Mouse (Mus musculus): ENCODE data around the gene Car5a. TPM values are rescaled to one million over a fixed set of nuclear protein-coding genes. Genes with fewer than 3 reads are reported as not detected.

The Car5a gene
- polyA plus RNA-seq, 1 experiment from 2014 or later = 0.18 TPM

DNA sequence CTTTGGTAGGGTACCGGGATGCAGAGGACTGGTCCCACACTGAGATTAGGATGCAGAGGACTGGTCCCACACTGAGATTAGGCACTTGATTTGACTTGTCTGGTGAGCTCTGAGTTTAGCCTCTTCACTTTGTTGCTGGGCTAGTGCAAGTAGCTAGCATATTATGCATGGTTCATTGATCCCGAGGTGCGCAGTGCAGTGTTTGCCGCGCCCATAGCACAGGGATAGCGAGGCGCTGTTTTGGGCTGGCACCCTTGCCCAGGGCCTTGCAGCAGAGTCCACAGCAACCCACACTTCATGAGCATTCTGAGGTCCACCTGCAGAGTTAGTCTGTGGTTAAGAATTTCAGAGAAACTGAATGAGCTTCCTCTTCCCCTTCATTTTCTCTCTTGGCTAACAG lies 8.1 kb upstream of the Car5a start:
- H3K4me1 ChIP-seq = peaks cover 42% of the 10 kb centered on the region
- no peak for ATAC-seq (ENCODE audit: low FRiP score)
- peaks cover 17% of the 10 kb centered on the region for H3K36me3 ChIP-seq
- 85% methylated on average over 7 of the region's 7 CpGs for WGBS
- H3K27ac ChIP-seq = no peak overlapping the region
- no peaks in the 10 kb centered on the region for H3K27me3 ChIP-seq
- peak overlapping the region; percentile 13; the same call in 1 of the 2 replicates for H3K4me2 ChIP-seq (replicated peaks)
- H3K9ac ChIP-seq = no peak overlapping the region; the same call in 1 of the 2 replicates
- no peak overlapping the region for H3K4me3 ChIP-seq
- H3K9me3 ChIP-seq (replicated peaks) = no peaks in the 10 kb centered on the region

DNA sequence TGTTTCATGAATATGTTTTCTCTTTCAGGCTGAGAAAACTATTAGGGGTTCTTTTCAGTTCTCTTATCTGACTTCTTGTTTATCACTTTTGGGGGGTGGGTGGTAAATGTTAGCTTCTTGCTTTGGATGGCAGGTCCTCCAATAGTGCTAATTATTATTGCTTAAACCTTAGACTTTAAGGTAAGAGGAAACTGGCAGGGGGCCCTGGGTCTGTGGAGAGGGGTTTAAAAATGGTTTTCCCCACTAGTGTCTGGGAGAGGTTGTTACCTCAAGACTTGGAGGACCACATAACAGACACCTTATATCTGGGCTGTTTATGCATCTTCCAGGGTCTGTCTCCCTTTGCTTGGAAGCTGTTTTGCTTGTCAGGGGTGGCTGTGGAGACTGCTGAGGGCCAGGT lies 7.4 kb upstream of the Car5a start:
- no peaks in the 10 kb centered on the region for H3K27me3 ChIP-seq
- no peaks in the 10 kb centered on the region for H3K9me3 ChIP-seq (replicated peaks)
- H3K4me3 ChIP-seq = peak overlapping the region; percentile 11
- no peak overlapping the region for H3K27ac ChIP-seq
- H3K4me1 ChIP-seq = peaks cover 47% of the 10 kb centered on the region
- peak overlapping the region; percentile 93 for H3K4me2 ChIP-seq (replicated peaks)
- H3K36me3 ChIP-seq = peaks cover 17% of the 10 kb centered on the region
- peak overlapping the region; percentile 49 for H3K9ac ChIP-seq
- no peak for ATAC-seq (ENCODE audit: low FRiP score)

DNA sequence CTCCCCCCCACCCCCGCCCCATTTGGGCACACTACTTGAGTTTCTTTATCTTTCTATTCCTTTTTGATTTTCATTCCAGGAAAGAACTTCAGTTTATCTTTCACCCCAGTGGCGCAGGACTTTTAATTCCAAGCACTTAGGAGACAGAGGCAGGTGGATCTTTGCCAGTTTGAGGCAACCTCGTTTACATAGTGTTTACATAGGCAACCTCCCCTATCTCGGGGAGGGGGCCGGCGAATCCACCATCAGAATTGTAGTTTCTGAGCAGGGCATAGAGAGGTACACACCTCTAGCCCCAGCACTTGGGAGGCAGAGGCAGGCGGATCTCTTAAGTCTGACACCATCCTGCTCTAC lies 6.9 kb upstream of the Car5a start:
- 39% methylated on average over 7 of the region's 7 CpGs for WGBS

DNA sequence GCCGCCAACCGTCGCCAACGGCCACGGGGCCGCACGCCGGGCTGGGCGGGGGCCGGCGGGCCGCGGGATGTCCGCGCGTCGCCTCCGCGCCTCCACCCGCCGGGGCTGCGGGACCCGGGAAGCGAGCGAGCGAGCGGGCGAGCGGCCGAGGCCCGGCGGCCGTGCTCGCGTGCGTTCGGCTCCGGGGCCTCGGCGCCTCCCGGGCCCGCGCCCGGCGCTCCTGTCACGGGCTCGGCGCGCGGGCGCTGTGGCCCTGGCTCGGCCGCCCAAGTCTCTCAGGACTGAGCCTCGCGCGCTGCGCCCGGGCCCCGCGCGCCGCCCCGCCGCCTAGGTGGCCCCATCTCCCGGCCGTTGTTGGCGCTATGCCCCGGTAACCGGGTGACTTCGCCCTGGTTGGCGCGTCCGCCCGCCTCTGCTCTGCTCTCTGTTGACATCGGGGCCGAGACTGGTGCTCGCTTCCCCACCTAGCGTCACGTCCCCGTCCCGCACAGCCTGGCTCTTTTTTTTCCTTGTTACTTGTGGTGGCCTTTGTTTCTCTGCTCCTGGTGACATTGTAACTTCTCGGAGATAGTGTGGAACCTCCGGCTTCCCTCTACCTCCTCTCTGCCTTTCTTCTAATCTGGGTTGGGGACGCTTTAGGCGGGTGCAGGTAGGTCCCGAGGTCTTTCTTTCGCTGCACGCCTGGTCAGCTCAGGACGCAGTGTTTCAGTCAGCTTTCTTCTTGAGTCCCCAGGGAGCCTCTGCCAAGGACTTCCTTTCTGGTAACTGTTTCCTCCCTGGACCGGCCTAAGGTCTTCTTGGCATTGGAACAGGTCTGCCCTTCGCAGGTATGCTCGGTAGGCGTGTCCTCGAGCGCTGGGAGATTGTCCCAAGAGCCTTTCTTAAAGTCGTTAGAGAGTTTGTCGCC lies 6.3 kb upstream of the Car5a start:
- H3K36me3 ChIP-seq = peaks cover 17% of the 10 kb centered on the region
- peak overlapping the region; percentile 97 for H3K4me3 ChIP-seq
- H3K9me3 ChIP-seq (replicated peaks) = no peaks in the 10 kb centered on the region
- H3K9ac ChIP-seq = peak overlapping the region; percentile 99
- H3K4me2 ChIP-seq (replicated peaks) = peak overlapping the region; percentile 93
- H3K27ac ChIP-seq = peak overlapping the region; percentile 94
- H3K4me1 ChIP-seq = peaks cover 49% of the 10 kb centered on the region
- no peaks in the 10 kb centered on the region for H3K27me3 ChIP-seq
- WGBS = 1% methylated on average over 90 of the region's 97 CpGs
- ATAC-seq (ENCODE audit: low FRiP score) = peak; percentile 18

More for the DNA sequence above, 6.9 kb upstream of the Car5a start:
- Histone ChIP-seq H3K9ac (peak overlapping the region; percentile 99), H3K9me3 (replicated peaks) (no peaks in the 10 kb centered on the region), H3K27me3 (no peaks in the 10 kb centered on the region), H3K4me2 (replicated peaks) (peak overlapping the region; percentile 93), H3K27ac (no peak overlapping the region), H3K4me1 (peaks cover 49% of the 10 kb centered on the region), H3K4me3 (peak overlapping the region; percentile 97), H3K36me3 (peaks cover 17% of the 10 kb centered on the region)
- no peak for ATAC-seq (ENCODE audit: low FRiP score)

DNA sequence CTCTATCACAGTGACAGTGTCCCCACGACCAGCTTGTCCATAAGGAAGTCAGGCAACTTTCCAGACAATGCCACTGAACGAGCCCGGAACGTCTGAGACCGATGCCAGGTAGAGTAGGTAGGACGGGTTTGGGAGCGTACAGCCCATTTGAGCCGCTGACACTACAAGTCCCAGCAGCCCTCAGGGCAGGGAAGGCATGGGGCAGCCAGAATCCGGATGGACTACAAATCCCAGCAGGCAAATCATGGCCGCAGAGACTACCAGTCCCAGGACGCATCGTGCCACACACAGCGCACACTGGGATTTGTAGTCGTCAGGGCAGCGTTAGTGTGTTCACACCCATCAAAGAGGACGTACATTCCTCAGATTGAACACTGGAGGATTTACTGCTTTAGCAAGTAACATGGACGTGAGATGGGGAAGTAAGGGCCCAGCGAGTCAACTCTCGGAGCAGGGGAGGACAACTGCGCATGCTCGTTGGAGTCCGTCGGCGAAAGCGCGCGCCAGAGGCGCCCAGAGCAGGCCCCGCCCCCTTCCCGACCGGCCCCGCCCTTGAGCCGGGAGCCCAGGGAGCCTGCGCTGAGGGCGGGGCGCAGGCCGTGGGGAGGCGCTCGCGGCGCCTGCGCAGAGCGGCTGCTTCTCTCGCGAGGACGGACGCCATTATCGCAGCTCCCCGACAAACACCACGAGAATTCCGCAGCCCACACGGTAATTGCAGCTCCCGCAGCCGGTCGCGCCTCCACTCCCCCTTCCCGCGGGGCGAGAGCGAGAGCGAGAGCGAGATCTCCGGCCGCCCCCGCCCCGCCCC lies 5.4 kb upstream of the Car5a start:
- WGBS = under 1% methylated on average over 61 of the region's 66 CpGs
- peak; percentile 97 for ATAC-seq (ENCODE audit: low FRiP score)
- H3K4me1 ChIP-seq = peaks cover 49% of the 10 kb centered on the region

DNA sequence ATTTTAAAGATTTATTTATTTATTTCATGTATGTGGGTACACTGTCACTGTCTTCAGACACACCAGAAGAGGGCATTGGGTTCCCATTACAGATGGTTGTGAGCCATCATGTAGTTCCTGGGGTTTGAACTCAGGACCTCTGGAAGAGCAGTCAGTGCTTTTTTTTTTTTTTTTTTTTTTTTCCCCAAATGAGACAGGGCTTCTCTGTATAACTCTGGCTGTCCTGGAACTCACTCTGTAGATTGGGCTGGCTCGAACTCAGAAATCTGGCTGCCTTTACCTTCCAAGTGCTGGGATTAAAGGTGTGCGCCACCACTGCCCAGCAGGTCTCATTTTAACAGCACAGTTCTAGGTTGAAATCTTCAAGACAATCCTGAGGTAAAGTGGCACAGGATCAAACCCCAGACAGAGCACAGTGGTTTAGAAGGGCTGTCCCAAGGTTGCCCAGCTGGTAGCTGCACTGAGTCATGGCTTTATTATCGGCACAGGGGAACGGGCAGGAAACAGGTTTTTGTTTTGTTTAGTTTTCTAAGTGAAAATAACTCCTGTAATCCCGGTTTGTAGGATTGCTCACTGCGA lies 4.6 kb upstream of the Car5a start, which contains the start of gene Banp:
Gene Banp (plus strand): TSS at position 529 of the 579 bp plus-strand sequence.
- Histone ChIP-seq H3K4me1 (peaks cover 47% of the 10 kb centered on the region), H3K27ac (peak within 1 kb of the TSS; percentile 94), H3K9me3 (replicated peaks) (no peaks in the 10 kb centered on the region), H3K4me3 (peak within 1 kb of the TSS; percentile 97), H3K9ac (peak within 1 kb of the TSS; percentile 99), H3K4me2 (replicated peaks) (peak within 1 kb of the TSS; percentile 93), H3K27me3 (0 out of 2 replicates have a peak, but pooled peaks cover 6% of the 10 kb centered on the region), H3K36me3 (peaks cover 7% of the 10 kb centered on the region; the same call in 1 of the 2 replicates)
- 71% methylated on average over 6 of the region's 6 CpGs for WGBS
- ATAC-seq (ENCODE audit: low FRiP score) = no peak

More for the DNA sequence above, 5.4 kb upstream of the Car5a start:
- H3K9me3 ChIP-seq (replicated peaks) = no peaks in the 10 kb centered on the region
- H3K27me3 ChIP-seq = 0 out of 2 replicates have a peak, but pooled peaks cover 2% of the 10 kb centered on the region
- H3K4me2 ChIP-seq (replicated peaks) = peak overlapping the region; percentile 93
- H3K27ac ChIP-seq = peak overlapping the region; percentile 94
- H3K9ac ChIP-seq = peak overlapping the region; percentile 99
- peak overlapping the region; percentile 97 for H3K4me3 ChIP-seq
- peaks cover 15% of the 10 kb centered on the region for H3K36me3 ChIP-seq

DNA sequence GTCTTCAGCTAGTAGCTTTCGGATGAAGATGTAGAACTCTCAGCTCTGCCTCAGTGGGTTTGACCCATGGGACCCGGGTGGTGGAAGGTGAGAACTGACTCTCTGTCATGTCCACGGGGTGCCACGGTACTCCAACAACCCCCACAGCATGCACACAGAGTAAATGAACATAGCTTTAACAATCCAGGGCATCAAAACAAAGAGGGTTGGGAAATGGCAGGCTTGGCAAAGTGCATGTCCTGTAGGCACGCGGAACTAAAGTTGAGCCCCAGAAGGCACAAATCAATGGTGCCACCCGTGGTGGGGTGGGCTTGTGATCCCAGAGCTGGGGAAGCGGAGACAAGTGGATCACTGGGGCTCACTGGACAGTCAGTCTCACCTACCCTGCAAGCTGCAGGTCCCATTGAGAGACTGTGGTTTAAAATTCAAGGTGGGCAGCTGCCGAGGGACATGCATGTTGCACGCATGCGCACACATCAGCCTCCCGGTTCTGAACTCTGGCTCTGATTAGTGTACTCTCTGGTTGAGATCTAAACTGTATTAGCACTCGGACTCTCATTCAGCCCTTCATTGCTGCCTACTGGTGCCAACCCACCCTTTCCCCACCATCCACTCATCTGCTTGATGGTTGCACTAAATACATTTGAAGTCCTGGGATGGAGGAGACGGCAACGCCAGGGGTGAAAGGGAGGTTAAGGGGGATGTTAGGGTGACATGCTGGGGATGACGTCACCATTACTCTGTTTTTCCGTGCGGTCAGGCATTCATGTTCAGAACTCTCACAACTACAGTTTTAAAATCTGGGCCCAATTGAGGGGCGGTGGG lies 3.8 kb upstream of the Car5a start:
- Histone ChIP-seq H3K4me1 (peaks cover 43% of the 10 kb centered on the region), H3K9ac (peak overlapping the region; percentile 48)
- WGBS = 60% methylated on average over 19 of the region's 19 CpGs

DNA sequence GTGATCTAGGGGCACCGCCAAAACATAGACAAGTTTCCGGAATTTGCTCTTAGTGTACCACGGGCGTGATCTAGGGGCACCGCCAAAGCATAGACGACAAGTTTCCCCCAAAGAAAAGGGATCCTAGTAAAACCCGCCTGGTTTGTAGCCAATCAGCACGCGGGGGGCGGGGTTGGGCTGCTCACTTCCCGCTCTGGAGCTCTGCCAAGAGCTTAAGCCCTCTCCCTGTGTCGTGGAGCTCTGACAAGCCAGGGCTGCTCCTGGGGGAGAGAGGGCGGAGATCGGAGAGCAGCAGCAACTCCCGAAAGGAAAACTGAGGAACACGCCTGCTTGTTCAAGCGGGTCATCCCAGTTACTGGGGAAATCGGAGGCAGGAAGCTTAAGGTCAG lies 3.0 kb upstream of the Car5a start:
- peak overlapping the region; percentile 80 for H3K27ac ChIP-seq
- H3K4me3 ChIP-seq = peak overlapping the region; percentile 30
- no peaks in the 10 kb centered on the region for H3K9me3 ChIP-seq (replicated peaks)
- peaks cover 41% of the 10 kb centered on the region for H3K4me1 ChIP-seq
- H3K27me3 ChIP-seq = 0 out of 2 replicates have a peak, but pooled peaks cover 6% of the 10 kb centered on the region
- peak overlapping the region; percentile 48 for H3K9ac ChIP-seq
- no peaks in the 10 kb centered on the region for H3K36me3 ChIP-seq
- 1% methylated on average over 18 of the region's 18 CpGs for whole genome bisulfite sequencing
- peak overlapping the region; percentile 64 for H3K4me2 ChIP-seq (replicated peaks)
- ATAC-seq (ENCODE audit: low FRiP score) = no peak

More for the DNA sequence above, 3.8 kb upstream of the Car5a start:
- Histone ChIP-seq H3K27me3 (0 out of 2 replicates have a peak, but pooled peaks cover 6% of the 10 kb centered on the region), H3K4me2 (replicated peaks) (peak overlapping the region; percentile 64), H3K4me3 (peak overlapping the region; percentile 30), H3K27ac (peak overlapping the region; percentile 79), H3K36me3 (0 out of 2 replicates have a peak, but pooled peaks cover under 1% of the 10 kb centered on the region), H3K9me3 (replicated peaks) (no peaks in the 10 kb centered on the region)
- no peak for ATAC-seq (ENCODE audit: low FRiP score)

DNA sequence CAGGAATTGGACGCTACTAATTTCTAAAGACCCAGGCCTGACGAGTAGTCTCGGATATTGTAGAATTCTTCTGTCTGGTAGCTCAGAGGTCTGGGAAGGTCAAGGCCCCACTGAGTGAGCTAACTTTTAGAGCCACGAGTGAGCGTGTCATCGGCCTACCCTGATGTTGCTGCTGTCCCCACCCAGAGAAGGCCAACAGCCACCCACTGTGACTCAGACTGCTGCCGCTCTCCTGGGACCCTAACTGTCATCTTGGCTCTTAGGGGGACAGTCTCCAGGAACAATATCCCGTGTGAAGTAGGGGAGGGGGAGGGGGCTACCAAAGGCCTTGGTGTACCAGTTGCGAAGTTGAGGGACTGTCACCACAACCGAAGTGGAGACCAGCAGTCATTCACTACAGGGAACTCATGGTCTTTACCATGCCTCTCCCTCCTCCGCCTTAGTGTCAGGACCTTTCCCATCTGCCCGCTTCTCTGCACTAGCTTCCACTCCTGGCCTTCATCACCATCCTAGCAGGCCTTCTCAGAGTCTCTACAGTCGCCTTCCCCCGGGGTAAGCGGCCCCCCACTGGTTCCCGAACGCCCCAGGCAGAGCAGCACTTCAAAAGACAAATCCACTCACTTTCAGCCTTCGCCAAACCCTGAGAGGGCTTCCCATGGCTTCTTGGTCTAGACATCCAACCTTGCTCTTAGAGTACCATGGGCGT lies 2.5 kb upstream of the Car5a start:
- no peaks in the 10 kb centered on the region for H3K36me3 ChIP-seq
- WGBS = 28% methylated on average over 19 of the region's 19 CpGs
- H3K4me3 ChIP-seq = peak overlapping the region; percentile 30
- peak overlapping the region; percentile 80 for H3K27ac ChIP-seq
- H3K9ac ChIP-seq = peak overlapping the region; percentile 48; the same call in 1 of the 2 replicates
- no peaks in the 10 kb centered on the region for H3K9me3 ChIP-seq (replicated peaks)
- H3K27me3 ChIP-seq = 0 out of 2 replicates have a peak, but pooled peaks cover 6% of the 10 kb centered on the region
- H3K4me1 ChIP-seq = peaks cover 35% of the 10 kb centered on the region
- peak overlapping the region; percentile 64 for H3K4me2 ChIP-seq (replicated peaks)
- ATAC-seq (ENCODE audit: low FRiP score) = no peak

DNA sequence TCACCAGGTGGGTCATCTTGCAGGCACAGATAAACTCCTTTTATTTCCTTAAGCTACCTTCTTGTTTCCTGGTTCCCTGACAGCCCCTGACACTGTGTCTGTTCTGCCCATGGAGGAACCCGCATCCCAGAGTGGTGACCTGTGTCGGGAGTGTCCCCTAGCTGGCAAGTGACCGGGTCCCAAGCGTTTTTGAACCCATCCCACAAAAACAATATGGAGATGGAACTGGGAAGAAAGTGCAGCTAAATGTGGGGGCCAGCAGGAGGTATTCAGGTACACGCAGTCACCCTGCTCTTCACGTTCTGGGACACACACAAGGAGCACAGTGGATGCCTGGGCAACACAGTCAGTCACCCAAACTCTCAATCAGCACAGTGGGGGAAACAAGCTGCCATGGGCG lies 1.6 kb upstream of the Car5a start:
- no peaks in the 10 kb centered on the region for H3K9me3 ChIP-seq (replicated peaks)
- H3K27ac ChIP-seq = no peak overlapping the region
- no peak for ATAC-seq (ENCODE audit: low FRiP score)
- H3K27me3 ChIP-seq = 0 out of 2 replicates have a peak, but pooled peaks cover 6% of the 10 kb centered on the region
- no peak overlapping the region for H3K4me2 ChIP-seq (replicated peaks)
- H3K4me3 ChIP-seq = no peak overlapping the region
- H3K36me3 ChIP-seq = no peaks in the 10 kb centered on the region
- H3K9ac ChIP-seq = no peak overlapping the region
- WGBS = 85% methylated on average over 7 of the region's 7 CpGs
- peaks cover 27% of the 10 kb centered on the region for H3K4me1 ChIP-seq

DNA sequence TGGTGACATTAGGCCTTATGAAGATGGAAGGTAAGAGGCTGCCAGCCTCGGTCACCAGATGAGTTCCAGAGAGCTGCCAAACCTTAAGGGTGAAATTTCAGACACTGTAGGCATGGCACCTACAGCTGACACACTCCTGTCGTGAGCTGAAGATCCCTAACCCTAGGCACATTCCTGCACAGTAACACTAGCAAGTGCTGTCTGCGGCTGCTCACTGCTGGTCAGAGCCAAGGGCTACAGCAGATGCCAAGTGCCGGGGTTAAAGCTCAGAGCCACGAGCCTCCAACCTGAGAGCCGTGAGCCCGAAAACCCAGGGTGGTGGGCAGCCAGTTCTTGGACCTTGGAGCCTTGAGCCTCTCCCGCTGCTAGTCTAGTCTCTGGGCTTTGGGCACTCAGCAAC lies 988 bp downstream of the Car5a start:
- H3K4me1 ChIP-seq = peaks cover 18% of the 10 kb centered on the region

More for the DNA sequence above, 988 bp downstream of the Car5a start:
- Histone ChIP-seq H3K9me3 (replicated peaks) (no peaks in the 10 kb centered on the region), H3K36me3 (no peaks in the 10 kb centered on the region), H3K27me3 (0 out of 2 replicates have a peak, but pooled peaks cover 6% of the 10 kb centered on the region), H3K27ac (no peak overlapping the region), H3K4me3 (no peak overlapping the region), H3K9ac (no peak overlapping the region), H3K4me2 (replicated peaks) (no peak overlapping the region)
- ATAC-seq (ENCODE audit: low FRiP score) = no peak
- WGBS = 79% methylated on average over 8 of the region's 8 CpGs
